Mouse (Mus musculus) left cerebral cortex, adult 8-10 months (tissue): ENCODE results near the gene Vmn2r113. TPM values are rescaled to one million over a fixed set of nuclear protein-coding genes. Genes with fewer than 3 reads are reported as not detected.
"Not testable (repeated sequence)": the region's sequence is repeated elsewhere in the genome, so short reads cannot be mapped to it uniquely, and the experiment has no call there.

Experiments used
- DNase-seq, 2 experiments: peaks; one replicate each; pipeline ENCODE4 v3.0.0; 2022; ENCODE audit warnings: low spot score in 2 of 2
- total RNA-seq, 4 experiments: library from RNA; stranded (reverse); gene quantifications; 2 replicates each; pipeline ENCODE4 v1.2.4; 2022

The Vmn2r113 gene
- not detected for total RNA-seq

- DNase-seq: not testable (repeated sequence)
Observed at GRCm38 (mm10) chr17:22942684-22943083, at the start of gene Vmn2r113. Vmn2r113 (plus strand) TSS chr17:22942984.

Other genes starting within 250 kb of the Vmn2r113 start
- gene Zfp945, start 75.8 kb upstream of the Vmn2r113 start, total RNA-seq: 10 to 100 TPM; 13.6 to 16.7 (median 15.5) TPM
- gene Vmn2r-ps130, start 118.2 kb downstream of the Vmn2r113 start, total RNA-seq: not detected